Mouse (Mus musculus): Measurements from ENCODE around the gene Rtf1.
A peak's percentile ranks its signal among the peaks of the same experiment; 100 is the strongest.

Rtf1 gene

DNA sequence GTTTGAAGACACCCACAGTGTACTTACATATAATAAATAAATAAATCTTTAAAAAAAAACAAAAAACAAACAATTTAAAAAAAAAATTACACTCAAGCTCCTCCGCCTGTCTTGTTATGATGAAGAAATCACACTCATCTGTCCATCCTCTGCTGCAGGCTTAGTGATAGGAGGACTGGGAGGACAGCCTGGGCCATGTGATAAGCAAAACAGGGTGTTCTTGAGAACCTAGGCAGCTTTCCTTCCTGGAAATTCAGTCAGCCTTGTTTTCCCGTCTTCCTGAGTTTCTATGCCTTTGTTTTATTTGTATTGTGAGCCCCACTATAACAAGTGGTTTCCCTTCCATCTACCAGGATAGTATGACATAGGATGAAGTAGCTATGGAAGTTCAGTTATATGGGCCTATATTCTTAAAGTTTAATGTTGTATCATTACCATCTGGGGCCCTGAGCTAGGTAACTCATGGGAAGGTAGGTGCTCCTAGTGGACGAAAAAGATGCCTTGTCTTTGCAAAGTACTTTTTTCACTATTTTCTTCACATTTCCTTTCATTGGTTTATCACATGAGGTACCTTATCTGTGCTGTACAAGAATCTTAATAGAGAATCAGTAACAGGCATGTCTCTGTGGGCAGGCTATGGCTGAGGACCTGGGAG, 53.0 kb downstream of the Rtf1 start:
- DNase-seq (ENCODE audit: low spot score in 2 of 2): no peak

DNA sequence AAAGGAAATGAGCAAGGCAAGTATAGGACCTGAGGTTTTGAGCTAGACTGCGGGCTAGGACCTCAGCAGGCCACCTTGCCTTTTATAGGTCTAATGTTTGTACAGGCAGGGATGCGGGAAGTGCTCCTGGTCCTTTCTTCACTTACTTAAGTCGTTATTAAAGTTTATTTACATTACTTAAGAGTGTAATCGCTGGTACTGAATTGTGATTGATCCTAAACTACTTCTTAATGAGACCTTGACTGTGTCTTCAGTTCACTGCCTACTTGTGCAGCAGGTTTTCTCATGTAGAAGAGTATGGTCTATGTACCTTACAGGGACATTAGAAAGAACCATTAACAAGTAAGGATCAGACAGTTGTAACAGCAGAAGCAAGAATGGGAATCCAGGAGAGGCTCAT, 55.9 kb downstream of the Rtf1 start:
- no peak for DNase-seq (ENCODE audit: low spot score in 2 of 2)

DNA sequence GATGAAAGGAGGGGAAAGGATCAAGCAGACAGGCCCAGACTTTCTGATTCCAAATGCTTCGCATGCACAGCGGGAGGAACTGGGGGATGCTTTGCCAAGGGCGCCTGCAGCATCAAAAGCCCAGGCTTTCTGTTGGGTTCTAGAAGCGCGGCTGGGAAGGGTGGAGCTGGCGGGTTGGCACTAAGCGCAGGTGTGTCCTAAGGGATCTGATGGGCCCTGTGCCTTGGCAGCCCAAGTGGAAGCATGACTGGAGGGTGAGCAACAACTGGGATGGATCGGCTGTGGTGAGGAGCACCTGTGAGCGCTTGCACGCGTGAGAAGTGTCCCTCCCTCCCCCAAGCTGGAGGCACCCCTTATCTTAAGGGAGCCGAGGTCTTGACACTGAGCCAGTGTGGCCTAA, 62.3 kb downstream of the Rtf1 start:
- no peak for DNase-seq (ENCODE audit: low spot score in 2 of 2)

DNA sequence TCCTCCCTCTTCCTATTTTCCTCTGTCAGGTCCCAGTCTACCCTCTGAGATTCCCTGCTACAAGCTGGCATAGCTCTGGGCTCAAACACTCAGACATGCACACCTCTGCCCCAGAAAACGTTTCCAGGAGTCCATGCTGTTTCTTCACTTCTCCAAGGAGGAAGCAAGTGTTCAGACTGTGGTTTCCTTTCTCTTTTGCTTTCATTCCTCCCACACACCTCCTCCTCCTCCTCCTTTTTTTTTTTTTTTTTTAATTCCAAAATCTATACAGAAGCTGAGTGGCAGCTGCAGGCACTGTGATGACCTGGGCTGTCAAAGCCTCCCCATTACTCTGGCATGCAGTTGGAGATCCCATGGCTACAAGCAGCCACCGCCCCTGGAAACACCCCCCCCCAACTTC, 65.7 kb downstream of the Rtf1 start:
- no peak for DNase-seq (ENCODE audit: low spot score in 2 of 2)

DNA sequence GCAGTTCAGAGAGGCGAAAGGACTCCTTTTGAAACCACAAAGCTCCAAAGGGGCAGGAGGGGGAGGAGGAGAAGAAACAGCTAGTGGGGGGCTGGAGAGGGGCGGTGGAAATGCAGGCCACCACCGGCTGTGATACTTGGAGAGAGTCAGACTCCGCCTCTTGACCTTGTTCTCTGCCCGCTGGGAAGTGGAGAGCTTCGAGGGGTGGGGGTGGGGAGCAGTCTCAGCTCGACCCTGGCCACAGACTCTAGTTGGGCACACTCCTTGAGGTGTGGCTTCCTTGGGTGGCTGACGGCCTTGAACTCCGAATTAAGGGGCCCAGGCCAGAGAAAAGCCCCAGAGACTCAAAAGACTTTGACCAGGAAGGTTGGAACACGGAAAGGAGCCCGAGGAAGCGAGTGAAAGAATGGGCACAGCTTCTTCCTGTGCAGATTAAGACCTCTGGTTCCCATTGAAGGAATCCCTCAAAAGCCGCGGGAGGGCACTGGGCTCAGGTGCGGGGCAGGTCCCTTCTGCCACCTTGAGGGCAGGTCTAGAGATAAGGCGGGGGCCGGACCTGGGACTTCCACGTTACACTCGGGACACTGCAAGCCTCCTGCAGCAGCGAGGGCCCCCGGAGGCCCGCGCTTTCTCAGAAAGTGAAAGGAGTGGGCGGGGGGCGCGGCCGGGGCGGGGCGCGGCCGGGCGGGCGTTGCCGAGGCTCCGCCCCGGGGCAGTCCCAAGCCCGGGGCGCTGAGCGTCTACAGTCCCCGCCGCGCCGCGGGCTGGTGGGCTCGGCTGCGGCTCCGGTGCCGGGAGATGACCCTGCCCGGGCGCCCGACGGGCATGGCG, 66.9 kb downstream of the Rtf1 start, which contains the start of gene Itpka:
Itpka (plus strand) TSS at position 757 of the 831 bp plus-strand sequence.
- DNase-seq (ENCODE audit: low spot score in 2 of 2): peak in 1 of 2 experiments; percentile 24

DNA sequence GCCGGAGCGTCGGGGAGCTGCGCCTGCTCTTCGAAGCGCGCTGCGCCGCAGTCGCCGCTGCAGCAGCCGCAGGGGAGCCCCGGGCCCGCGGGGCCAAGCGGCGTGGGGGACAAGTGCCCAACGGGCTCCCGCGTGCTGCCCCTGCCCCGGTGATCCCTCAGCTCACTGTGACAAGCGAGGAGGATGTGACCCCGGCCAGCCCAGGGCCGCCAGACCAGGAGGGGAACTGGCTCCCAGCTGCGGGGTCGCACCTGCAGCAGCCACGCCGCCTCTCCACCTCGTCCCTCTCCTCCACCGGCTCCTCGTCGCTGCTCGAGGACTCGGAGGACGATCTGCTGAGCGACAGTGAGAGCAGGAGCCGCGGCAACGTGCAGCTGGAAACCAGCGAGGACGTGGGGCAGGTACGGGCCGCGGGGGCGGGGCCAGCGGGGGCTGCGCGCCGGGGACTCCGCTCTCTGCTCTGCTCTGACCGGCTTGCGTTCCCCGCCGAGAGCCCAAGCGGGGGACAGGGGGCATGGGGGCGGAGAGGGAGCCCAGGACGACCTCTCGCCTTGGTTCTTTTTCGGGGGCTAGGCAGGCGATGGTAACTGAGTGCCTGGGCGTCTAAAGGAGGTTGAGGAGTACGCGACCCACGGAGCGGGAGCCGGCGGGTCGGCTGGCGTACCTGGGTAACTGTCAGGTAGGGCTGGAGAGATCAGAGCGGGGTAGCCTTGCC, 67.8 kb downstream of the Rtf1 start:
- peak in 1 of 2 experiments; percentile 12 for DNase-seq (ENCODE audit: low spot score in 2 of 2)

DNA sequence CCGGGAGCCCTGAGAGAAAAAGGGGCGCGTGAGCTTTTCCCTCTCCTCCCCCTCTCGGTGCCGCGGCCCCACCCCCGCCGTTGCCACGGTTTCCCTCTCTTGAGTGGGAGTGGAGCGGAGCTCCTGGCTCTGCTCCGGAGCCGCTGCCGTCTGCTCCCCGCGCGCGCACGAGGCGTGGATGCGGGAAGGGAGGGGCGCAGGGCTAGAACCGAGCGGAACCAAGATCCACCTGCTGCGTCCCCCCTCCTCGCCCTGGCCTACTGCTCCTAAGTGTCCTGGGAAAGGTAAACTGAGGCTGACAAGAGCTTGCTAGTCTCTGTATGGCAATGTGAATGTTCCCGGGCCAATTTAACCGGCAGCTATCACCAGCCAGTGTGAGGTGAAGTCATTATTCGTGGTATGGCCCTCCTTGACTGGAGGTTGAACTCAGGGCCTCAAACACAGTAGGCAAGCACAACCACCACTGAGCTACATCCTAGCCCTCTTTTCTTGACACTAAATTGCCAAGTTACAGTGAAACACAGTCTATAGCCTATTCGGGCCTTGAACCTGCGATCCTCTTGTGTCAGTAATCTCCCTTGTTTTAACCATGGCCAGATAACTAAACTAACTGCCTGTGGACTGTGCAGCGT, 68.4 kb downstream of the Rtf1 start:
- no peak for DNase-seq (ENCODE audit: low spot score in 2 of 2)

DNA sequence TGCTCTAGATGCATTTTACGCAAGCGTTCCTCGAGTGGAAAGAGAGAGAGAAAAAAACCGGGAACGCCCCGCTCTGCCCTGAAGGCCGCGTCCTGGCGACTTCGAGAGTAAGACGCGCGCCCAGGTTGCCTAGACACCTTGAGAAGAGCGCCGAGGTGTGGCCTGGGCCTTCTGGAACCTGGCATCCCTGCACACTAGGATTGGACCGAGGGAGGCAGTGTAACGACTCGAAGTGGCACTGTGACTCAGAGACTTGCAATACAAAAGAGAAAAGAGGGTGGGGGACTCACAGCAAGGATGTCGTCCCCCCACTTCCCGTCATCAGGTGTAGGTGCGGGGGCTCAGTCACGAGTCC, 68.9 kb downstream of the Rtf1 start:
- no peak for DNase-seq (ENCODE audit: low spot score in 2 of 2)

DNA sequence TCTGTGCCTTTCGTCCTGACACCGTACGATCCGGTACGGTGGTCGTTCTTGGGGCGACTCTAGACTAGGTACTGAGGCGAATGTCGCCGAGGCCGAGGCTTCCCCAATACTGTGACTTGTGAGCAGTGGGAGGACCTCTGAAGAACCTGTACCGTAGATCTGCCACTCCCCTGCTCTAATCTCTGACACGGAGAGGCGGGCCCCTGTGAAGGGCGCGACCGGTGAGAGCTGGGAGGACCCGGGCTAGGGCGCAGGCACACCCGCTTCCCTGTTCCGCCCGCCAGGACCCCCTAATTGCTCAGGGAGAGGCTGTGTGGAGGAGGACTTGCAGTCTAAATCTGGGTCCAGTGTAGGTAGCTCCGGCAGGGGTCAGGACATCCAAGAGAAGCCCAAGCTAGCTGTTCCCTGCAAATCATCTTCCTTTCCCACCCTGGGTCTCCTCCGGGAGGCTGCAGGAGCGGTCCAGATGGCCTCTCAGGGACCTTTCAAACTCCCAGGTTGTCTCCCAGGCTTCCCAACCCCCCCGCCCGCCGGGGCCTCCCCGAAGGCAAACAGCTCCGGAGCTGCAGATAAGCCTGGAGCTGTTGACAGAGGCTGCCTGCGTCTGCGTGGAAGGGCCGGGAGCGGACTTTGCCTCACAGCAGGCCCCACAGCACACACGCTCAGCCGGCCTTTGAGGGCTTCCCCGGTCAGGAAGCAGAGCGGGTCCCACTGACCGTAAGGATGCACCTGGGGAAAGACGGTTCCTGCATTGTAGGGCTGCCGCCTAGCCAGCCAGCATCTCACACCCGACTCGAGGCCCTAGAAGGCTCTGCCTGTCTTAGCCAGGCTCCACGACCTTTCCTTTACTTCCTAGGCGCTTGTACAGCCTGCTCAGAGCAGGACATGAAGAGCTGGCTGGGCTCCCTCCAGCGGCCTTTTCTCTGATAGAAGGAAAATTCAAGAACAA, 69.6 kb downstream of the Rtf1 start:
- no peak for DNase-seq (ENCODE audit: low spot score in 2 of 2)

DNA sequence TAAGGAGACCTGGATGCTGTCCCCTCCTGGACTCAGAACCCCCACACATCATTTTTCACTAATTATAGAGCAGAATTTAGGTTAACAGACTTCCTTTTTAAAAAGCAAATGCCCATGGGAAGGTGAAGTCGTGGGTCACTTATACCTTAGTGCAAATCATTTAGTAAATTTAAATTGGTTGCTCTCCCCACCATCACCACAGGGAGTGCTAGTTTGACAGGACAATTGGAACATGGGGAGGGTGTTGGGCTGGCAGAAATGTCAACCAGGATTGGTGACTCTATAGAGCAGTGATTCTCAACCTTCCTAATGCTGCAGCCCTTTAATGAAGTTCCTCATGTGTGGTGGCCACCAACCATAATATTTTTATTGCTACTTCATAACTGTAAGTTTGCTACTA, 70.4 kb downstream of the Rtf1 start:
- no peak for DNase-seq (ENCODE audit: low spot score in 2 of 2)

DNA sequence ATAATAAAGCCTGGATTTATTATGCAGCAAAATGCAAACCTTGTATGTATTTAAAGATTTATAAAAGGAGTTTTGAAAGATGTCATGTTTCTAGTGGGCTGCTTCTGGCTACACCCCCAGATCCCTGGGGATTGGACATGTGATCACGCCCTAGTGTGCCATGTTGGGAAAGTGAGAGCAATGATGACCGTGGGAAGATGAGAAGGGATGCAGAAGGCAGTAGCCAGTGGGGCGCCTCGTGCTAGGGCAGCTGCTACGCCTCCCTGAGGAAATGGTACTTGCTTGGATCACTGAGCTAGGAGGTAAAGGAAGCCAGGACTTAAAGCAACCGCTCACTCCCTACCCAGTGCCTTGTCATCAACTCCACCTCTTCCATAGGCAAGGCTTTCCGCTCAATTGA, 72.7 kb downstream of the Rtf1 start:
- no peak for DNase-seq (ENCODE audit: low spot score in 2 of 2)

DNA sequence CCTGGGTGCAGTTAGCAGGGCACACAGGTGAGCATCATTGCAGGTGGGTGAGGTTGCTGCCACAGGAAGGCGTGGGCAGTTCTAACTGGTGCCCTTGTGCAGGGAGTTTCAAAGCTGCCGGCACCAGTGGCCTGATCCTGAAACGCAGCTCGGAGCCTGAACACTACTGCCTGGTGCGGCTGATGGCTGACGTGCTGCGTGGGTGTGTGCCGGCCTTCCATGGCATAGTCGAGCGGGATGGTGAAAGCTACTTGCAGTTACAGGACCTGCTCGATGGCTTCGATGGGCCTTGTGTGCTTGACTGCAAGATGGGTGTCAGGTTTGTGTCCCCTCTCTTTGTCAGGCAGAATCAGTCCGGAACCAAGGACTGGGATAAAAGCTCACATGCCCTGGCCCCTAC, 74.4 kb downstream of the Rtf1 start:
- DNase-seq (ENCODE audit: low spot score in 2 of 2): no peak

DNA sequence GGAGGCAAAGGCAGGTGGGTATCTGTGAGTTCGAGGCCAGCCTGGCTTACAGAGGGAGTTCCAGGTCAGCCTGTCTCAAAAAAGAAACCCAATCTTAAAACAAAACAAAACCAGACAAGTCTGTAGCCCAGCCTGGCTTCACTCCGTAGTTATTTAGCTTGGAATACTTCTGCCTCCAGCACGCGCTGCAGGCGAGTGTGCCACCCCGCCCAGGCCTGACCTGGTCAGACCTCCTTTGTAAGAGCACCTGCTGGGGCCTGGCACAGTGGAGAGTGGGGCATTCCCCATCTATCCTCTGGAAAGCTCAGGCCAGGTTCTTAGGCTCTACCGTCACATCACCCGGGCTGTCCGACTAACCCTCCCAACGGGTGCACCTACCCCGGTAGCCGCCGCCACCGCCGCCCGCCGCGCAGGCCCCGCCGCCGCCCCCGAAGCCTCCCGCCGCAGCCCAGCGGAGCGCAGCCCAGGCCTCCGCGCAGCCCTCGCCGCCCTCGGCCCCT, 82.8 kb downstream of the Rtf1 start:
- DNase-seq (ENCODE audit: low spot score in 2 of 2): no peak

DNA sequence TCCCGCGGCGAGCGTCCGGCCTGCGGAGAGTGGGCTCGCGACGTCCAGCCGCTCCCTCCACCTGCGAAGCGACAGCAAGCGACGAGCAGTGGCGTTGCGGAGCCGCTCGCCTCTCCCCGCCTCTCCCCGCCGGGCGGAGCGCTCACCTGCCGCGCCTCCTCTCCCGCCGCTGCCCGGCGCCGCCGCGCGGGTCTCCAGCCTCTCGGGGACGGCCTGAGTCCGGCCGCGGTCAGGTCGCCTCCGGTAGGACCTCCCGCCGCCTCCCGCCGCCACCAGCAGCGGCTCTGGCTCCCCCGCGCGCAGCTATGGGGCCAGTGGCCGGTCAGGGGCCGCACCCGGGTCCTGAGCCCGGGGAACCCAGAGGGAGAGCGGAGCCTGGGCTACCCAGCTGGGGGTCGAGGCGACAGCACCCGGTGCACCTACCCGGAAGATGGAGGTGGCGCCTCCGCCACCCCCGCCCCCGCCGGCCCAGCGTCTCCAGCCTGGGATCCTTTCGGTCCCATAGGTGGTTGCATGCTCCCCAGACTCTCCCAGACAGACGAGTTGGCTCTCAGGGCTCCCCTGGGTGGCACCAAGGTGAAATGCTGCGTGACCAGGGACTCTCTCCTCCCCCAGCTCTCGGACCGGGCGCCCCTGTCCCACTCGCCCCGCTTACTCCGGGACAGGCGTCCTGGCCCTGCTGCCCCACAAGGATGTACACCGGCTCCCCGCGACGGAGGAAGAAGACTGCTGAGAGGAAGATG, 83.4 kb downstream of the Rtf1 start:
- DNase-seq (ENCODE audit: low spot score in 2 of 2): peak in 1 of 2 experiments; percentile 8

DNA sequence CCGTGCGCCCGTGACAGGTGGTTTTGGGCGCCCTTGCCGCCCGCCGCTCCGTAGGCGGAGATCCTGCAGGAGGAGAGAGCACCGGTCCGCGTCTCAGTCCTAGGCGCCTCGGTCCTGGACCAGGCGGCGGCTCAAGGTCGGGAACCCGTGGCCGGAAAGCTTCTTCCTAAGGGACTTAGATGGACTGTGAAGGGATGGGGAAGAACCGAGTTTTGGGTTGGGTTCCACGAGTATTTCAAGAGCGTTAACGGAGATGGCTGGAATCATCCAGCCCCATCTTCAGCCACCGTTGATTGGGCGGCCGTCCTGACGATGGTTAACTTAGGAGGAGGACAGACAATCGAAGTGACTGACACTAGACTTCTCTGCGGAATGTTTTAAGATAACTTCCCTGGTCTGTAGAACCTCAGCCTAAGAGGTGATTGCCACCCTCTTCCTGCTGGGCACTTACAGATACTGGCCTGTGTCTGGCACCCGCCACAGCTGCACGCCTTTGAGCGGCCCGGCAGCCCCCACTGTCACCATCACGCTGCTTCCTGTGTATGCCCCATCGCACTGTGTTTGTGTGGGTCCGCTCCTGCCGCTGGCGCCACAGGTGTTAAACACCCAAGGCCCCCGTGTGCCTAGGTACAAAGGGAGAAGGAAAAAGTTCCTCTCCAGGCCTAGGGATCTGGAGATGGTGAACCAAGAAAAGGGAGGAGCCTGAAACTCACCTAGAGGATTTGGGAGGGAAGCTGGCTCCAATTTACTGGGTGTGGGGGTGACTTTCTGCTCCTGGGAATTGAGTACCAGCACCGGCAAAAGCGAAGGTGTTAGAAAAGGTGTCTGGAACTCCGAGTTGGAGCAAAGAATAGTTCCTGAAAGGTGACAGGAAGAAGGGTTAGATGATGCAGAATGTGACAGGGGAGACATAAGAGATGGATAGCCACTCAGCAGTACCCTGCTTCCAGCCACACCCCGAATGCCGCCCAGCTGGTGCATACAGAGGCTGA, 84.3 kb downstream of the Rtf1 start:
- no peak for DNase-seq (ENCODE audit: low spot score in 2 of 2)

DNA sequence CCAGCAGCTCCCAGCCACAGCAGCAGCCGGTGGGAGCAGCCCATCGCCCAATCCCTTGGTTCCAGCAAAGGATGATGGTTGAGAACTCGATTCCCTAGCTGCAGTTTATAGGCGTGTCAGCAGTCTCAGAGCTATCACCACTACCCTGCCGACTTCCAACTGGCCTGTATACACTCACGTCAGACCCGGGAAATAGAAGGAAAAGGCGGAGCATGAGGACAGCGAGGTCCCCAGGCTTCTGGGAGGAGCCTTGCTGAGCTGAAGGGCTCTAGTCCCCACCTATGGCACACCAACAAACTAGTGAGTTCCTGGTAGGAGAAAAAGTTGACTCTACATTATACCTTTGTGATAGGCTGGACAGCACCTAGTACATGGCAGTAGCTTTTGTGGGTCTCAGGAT, 85.4 kb downstream of the Rtf1 start, which contains the start of gene Ltk:
Ltk (minus strand) TSS at position 181 of the 400 bp plus-strand sequence.
- DNase-seq (ENCODE audit: low spot score in 2 of 2): no peak

DNA sequence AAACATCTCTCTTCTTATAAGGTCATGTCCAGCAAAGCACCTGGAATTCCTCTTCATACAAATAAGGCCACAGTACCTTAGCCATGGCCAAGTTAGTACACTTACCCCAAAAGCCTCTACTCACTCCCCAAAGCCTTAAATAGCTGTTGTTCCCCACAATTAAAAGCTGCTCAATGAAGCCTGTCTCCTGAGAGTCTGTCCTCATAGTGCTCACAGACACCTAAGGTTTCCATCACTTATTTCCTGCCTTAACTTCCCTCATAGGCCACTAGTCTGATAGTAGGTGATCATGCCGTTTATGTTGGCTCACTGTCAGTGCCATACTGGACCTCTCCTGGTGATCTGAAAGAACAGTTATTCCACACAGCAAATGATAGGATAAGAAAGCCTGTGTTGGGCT, 87.4 kb downstream of the Rtf1 start:
- no peak for DNase-seq (ENCODE audit: low spot score in 2 of 2)

DNA sequence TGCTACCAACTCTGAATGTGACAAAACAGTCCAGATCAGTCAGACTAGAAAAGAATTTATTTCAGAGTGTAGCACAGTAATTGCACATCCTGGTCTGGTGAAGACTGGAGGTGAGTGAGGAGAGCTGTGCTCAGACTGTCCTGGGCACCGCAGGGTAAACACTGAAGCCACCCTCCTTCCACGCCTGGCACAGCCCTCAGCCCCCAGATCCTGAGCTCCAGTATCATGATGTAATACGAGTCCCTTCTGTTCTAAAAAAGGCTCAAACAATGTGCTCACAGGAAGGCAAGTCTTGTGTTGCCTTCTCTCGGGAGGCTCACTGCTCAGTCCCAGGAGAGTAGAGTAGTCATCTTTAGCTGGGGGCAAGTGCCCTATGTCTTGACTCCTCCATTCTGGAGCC, 89.1 kb downstream of the Rtf1 start:
- DNase-seq (ENCODE audit: low spot score in 2 of 2): no peak

DNA sequence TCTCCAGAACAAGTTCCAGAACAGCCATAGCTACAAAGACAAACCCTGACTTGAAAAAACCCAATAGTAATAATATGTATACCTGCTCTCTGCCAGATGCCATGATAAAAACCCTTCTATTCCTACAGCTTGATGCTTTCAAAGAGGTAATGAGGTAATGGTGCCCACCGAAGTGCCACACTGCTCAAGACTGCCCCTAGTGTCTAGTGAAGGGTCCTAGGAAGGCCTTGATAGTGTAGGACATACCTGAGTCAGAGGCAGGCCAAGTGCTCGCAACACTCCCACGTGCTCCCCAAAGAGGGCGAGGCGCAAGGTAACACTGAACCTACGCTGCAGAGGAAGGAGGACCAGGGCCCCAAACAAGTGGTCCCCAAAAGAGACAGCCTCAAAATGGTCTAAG, 92.4 kb downstream of the Rtf1 start:
- DNase-seq (ENCODE audit: low spot score in 2 of 2): no peak

Measured in cerebellum, postnatal 4 days (tissue).